Mouse (Mus musculus) hindbrain, embryonic 12.5 days (tissue): ENCODE data around the gene Ptgfrn. TPM values are rescaled to one million over a fixed set of nuclear protein-coding genes. Genes with fewer than 3 reads are reported as not detected.

ENCODE experiments used
- ATAC-seq: fragments of 200-750 bp; cut with Nextera tagmentation; 2 replicates; pipeline ENCODE4 v1.8.0; 2017; ENCODE audit warnings: moderate TSS enrichment; ENCODE audit not compliant: low FRiP score
- H3K27ac ChIP-seq: fragments of 300-500 bp; sonication (generic); 2 replicates; pipeline ENCODE4 v1.5.1; 2016; ENCODE audit warnings: mild to moderate bottlenecking
- H3K27me3 ChIP-seq: fragments of 300-500 bp; sonication (generic); 2 replicates; pipeline ENCODE4 v1.6.1; 2016; ENCODE audit warnings: mild to moderate bottlenecking
- H3K36me3 ChIP-seq: fragments of 300-500 bp; sonication (generic); 2 replicates; pipeline ENCODE4 v1.6.1; 2016; ENCODE audit warnings: mild to moderate bottlenecking
- H3K4me1 ChIP-seq: fragments of 300-500 bp; sonication (generic); 2 replicates; pipeline ENCODE4 v1.6.1; 2016
- H3K4me2 ChIP-seq: fragments of 300-500 bp; sonication (generic); replicated peaks from 2 replicates; pipeline ENCODE4 v1.6.1; 2016; ENCODE audit warnings: mild to moderate bottlenecking
- H3K4me3 ChIP-seq: fragments of 300-500 bp; sonication (generic); 2 replicates; pipeline ENCODE4 v1.5.1; 2016; ENCODE audit warnings: mild to moderate bottlenecking
- H3K9ac ChIP-seq: fragments of 300-500 bp; sonication (generic); 2 replicates; pipeline ENCODE4 v1.6.1; 2016; ENCODE audit warnings: mild to moderate bottlenecking, moderate library complexity
- H3K9me3 ChIP-seq: fragments of 300-500 bp; sonication (generic); replicated peaks from 2 replicates; pipeline ENCODE4 v1.6.1; 2016; ENCODE audit warnings: mild to moderate bottlenecking
- WGBS: fragments of 180-500 bp; shearing (Covaris S2); methylation state at CpG from one replicate; pipeline ENCODE4 v1.1.7; 2016; 5-methylcytosine and 5-hydroxymethylcytosine counted together
- polyA plus RNA-seq: library from polyadenylated mRNA; unstranded; fragments of >200 nt; fragmentation: Nextera tagmentation; extraction: Ambion mirVana; gene quantifications from 2 replicates; pipeline ENCODE4 v1.2.1, GENCODE M21; 2016

Ptgfrn gene
- 3.2 and 3.6 TPM in 2 replicates for polyA plus RNA-seq

DNA sequence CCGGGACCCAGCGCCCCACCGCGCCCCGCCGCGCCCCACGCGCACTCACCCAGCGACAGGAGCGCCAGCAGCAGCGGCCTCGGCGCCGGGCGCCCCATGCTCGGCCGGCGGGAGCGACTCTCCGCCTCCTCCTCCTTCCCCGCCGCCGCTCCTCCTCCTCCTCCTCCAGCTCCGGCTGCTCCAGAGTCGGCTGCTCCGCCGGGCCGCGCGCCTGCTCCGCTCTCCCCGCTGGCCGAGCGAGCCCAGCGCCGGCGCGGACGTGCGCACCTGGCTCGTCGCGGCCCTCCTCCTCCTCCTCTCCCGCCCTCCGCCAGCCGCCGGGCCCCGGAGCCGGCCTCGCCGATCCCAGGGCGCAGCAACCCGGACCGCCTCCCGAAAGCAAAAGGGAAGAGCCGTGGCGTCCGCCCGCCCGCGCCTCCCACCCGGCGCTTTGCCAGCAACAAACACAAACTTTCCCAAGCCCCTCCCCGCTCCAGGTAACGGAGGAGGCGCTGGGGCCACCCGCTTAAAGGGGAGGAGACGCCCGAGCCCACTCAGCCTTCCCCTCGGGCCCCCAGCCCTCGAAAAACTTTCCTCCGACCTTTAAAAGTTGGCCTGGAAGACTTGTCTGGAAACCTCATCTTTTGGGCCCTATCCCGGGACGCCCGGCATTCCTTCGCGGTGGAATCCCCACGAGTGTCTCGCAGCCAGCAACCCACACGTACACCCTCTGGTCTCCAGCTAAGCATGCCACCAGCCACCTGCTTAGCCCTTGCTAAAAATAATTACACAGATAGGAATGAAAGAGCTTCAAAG, at the start of gene Ptgfrn:
Ptgfrn (minus strand) TSS at position 236 of the 795 bp plus-strand sequence.
- peaks cover 38% of the 10 kb centered on the region for H3K4me1 ChIP-seq
- H3K27ac ChIP-seq = peak within 1 kb of the TSS; percentile 72
- H3K4me2 ChIP-seq = peak within 1 kb of the TSS; percentile 85
- under 1% methylated on average over 30 of the region's 81 CpGs for whole genome bisulfite sequencing
- H3K9me3 ChIP-seq = no peaks in the 10 kb centered on the region
- peak; percentile 74 for ATAC-seq
- H3K27me3 ChIP-seq = peaks cover 3% of the 10 kb centered on the region; the same call in 1 of the 2 replicates
- H3K4me3 ChIP-seq = peak within 1 kb of the TSS; percentile 80
- no peaks in the 10 kb centered on the region for H3K36me3 ChIP-seq
- H3K9ac ChIP-seq = peak within 1 kb of the TSS; percentile 92

GRCm38 (mm10) chr3:101159701-101160100, 49.6 kb upstream of the Ptgfrn start:
- H3K4me1 ChIP-seq = peaks cover 30% of the 10 kb centered on the region
- no peaks in the 10 kb centered on the region for H3K36me3 ChIP-seq
- H3K4me2 ChIP-seq = no peak overlapping the region
- ATAC-seq = no peak
- H3K27me3 ChIP-seq = no peaks in the 10 kb centered on the region
- H3K9me3 ChIP-seq = no peaks in the 10 kb centered on the region
- no peak overlapping the region for H3K9ac ChIP-seq
- WGBS = 90% methylated on average over 4 of the region's 4 CpGs
- no peak overlapping the region for H3K27ac ChIP-seq
- no peak overlapping the region for H3K4me3 ChIP-seq

DNA sequence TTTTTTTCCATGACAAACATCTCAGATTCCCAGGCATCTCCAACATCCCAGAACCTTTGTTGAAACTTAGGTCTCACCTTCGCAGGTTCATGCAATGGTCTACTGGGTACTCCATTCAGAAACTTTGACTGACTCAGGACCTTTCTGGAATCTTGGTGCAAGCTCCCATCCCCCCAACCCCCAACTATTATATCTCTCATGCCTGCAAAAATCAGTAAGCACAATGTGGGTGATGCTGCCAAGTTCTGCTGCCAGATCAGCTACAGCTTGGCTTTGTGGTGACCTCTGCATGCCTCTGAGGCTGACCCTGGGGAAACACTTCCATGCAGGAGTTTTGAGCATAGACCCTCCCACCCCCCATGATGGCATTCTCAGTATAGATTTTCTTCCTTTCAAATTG, 44.0 kb upstream of the Ptgfrn start:
- no peaks in the 10 kb centered on the region for H3K27me3 ChIP-seq
- no peaks in the 10 kb centered on the region for H3K4me1 ChIP-seq
- H3K27ac ChIP-seq = no peak overlapping the region
- ATAC-seq = no peak
- H3K36me3 ChIP-seq = no peaks in the 10 kb centered on the region
- no peaks in the 10 kb centered on the region for H3K9me3 ChIP-seq
- WGBS = 92% methylated on average over 1 of the region's 1 CpGs
- H3K4me2 ChIP-seq = no peak overlapping the region
- H3K9ac ChIP-seq = no peak overlapping the region
- H3K4me3 ChIP-seq = no peak overlapping the region

DNA sequence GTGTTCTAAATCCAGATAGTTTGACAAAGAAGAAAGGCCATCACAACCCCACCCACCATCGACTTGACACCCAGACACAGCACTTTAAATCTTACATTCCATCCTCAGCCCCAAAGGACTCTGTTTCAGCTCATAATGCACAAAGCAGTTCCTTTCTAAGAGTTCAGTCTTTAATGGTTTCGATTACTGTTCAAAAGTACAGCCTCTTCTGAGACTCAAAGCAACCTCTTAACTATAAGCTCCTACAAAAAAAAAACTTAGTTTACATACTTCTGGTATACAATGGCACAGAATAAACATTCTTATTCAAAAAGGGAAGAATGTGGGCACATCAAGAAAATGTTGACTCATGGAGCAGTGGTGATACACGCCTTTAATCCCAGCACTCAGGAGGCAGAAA, 43.3 kb upstream of the Ptgfrn start:
- Histone ChIP-seq H3K4me2 (no peak overlapping the region), H3K4me3 (no peak overlapping the region), H3K36me3 (no peaks in the 10 kb centered on the region), H3K9ac (no peak overlapping the region), H3K27me3 (no peaks in the 10 kb centered on the region), H3K4me1 (no peaks in the 10 kb centered on the region), H3K9me3 (no peaks in the 10 kb centered on the region), H3K27ac (no peak overlapping the region)
- no peak for ATAC-seq
- 88% methylated on average over 3 of the region's 3 CpGs for WGBS

DNA sequence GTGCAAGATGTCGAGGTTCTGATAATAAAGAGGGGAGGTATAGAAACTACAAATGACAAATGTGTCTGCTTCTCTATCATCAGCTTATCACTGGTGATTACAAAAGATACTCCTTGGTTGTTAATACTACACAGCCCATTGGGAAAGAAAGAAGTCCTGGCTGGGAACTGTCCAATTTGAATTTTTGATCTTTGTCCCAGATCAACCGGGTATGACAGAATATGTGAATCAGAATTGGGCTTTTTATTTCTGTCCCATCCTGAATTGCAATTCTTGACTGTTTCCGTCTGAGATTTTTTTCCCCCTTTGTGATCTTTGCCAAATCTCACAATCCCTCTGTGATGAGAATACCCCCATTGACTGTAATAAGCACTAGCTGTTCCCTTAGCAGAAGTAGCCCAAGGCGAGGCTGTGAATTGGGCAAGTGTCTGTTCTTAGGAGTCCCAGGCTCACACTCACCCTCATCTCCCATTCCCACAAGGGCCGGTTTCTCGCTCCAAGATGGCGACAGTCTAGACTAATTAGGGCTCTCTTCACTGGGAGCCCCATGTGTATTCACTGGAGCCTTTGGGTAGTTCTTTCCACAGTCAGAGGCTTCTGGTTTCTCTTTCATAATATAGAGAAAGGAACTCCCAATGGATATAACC, 36.2 kb upstream of the Ptgfrn start:
- H3K4me2 ChIP-seq = peak overlapping the region; percentile 40
- no peak overlapping the region for H3K4me3 ChIP-seq
- 66% methylated on average over 7 of the region's 7 CpGs for WGBS
- no peaks in the 10 kb centered on the region for H3K9me3 ChIP-seq
- H3K4me1 ChIP-seq = peaks cover 25% of the 10 kb centered on the region
- H3K36me3 ChIP-seq = no peaks in the 10 kb centered on the region
- H3K27ac ChIP-seq = peak overlapping the region; percentile 78
- ATAC-seq = peak; percentile 41
- H3K9ac ChIP-seq = no peak overlapping the region
- H3K27me3 ChIP-seq = no peaks in the 10 kb centered on the region

DNA sequence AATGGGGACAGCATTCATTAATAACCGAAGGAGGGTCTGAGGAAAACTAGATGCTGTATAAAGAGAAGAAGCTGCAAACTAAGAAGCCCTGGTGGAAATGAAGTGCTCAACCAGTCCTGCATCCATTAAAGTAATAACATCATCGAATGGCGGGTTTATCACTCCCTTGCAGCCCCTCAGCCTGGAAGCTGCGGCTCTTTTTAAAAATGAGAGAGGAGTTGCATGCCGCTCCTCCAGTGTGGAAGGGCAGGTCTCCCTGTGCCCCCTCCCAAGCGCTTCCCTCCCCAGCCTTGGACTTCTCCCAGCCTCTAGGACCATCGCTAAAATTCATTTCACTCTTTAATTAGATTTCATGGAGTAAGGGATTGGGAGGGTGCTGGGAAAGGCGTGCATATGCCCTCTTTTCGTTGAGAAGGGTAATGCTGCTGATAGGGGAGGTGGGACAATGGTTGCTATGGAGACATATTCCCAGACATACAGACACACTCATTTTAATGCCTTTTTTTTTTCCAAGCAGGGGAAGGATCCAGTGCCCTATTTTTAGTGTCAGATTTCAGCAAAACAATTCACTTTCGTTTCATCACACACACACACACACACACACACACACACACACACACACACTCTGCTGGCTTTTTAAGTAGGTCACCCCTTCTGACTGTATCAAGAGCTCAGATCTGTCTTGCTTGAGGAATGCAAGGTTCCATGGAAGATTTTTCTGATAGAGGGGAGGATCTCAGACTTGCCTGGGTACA, 35.4 kb upstream of the Ptgfrn start:
- H3K9me3 ChIP-seq = no peaks in the 10 kb centered on the region
- ATAC-seq = peak; percentile 85
- 0 out of 2 replicates have a peak overlapping the region, but pooled peaks have one; percentile 3 for H3K4me3 ChIP-seq
- H3K36me3 ChIP-seq = no peaks in the 10 kb centered on the region
- no peak overlapping the region for H3K9ac ChIP-seq
- peaks cover 25% of the 10 kb centered on the region for H3K4me1 ChIP-seq
- WGBS = 33% methylated on average over 10 of the region's 10 CpGs
- no peaks in the 10 kb centered on the region for H3K27me3 ChIP-seq
- peak overlapping the region; percentile 78 for H3K27ac ChIP-seq
- H3K4me2 ChIP-seq = peak overlapping the region; percentile 40

DNA sequence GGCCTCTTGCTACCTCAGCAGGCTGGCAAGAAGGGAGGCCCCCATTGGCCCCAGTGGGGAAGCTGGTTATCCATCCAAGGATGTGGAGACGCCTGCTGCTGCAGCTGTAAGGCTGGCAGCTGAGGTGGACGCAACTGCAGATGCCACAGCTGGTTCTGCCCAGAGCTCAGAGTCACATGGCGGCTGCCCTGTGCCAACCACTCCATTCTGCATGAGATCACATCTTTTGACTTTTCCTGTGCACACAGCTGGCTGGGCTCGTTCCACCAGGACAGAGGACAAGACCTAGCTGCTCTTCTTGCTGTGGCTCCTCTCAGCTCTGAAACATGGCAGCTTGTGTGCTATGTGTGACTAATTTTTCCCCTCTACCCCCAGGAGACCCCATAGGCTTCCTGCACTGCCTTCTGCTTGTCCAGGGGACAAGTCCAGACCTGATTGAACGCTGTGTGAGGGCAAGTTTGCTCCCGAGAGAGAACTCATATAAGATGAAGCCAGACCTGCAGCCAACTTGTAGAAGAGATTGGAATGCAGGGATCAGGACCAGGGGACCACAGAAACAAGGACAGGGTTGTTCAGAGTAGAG, 34.4 kb upstream of the Ptgfrn start:
- H3K9ac ChIP-seq = no peak overlapping the region
- no peak overlapping the region for H3K4me3 ChIP-seq
- 56% methylated on average over 6 of the region's 6 CpGs for WGBS
- no peaks in the 10 kb centered on the region for H3K27me3 ChIP-seq
- H3K27ac ChIP-seq = peak overlapping the region; percentile 78; the same call in 1 of the 2 replicates
- ATAC-seq = 0 out of 2 replicates have a peak, but pooled peaks have one; percentile 11
- no peaks in the 10 kb centered on the region for H3K36me3 ChIP-seq
- no peaks in the 10 kb centered on the region for H3K9me3 ChIP-seq
- no peak overlapping the region for H3K4me2 ChIP-seq
- H3K4me1 ChIP-seq = peaks cover 25% of the 10 kb centered on the region

DNA sequence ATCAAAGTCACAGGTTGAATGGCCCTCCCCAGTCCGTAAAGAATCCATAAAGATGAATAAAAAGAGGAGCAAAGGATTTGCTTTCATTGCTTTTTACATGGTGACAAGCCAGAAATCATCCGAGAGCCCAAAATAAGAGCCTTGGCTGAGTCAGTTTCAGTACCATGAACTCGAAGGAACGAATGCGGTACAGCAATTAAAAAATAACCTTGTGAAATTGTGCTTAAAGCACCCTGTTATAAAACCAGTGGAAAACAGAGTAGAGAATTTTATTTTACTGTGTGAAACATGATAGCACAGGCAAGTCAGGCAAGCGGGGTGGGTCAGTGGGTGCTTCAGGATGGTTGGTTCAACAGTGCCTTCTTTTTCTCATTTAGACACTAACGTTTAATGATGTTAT, 33.4 kb upstream of the Ptgfrn start:
- Histone ChIP-seq H3K9me3 (no peaks in the 10 kb centered on the region), H3K27me3 (no peaks in the 10 kb centered on the region), H3K9ac (no peak overlapping the region), H3K4me2 (no peak overlapping the region), H3K4me3 (no peak overlapping the region), H3K27ac (no peak overlapping the region), H3K36me3 (no peaks in the 10 kb centered on the region), H3K4me1 (peaks cover 25% of the 10 kb centered on the region)
- WGBS = 89% methylated on average over 7 of the region's 7 CpGs
- ATAC-seq = no peak

- no peak overlapping the region for H3K4me2 ChIP-seq
- no peaks in the 10 kb centered on the region for H3K9me3 ChIP-seq
- H3K36me3 ChIP-seq = no peaks in the 10 kb centered on the region
- ATAC-seq = no peak
- H3K4me3 ChIP-seq = no peak overlapping the region
- peaks cover 25% of the 10 kb centered on the region for H3K4me1 ChIP-seq
- no peak overlapping the region for H3K27ac ChIP-seq
- no peaks in the 10 kb centered on the region for H3K27me3 ChIP-seq
- WGBS = 89% methylated on average over 8 of the region's 8 CpGs
- H3K9ac ChIP-seq = no peak overlapping the region
Measured at GRCm38 (mm10) chr3:101141864-101142263, 31.8 kb upstream of the Ptgfrn start.

GRCm38 (mm10) chr3:101139958-101140357, 29.9 kb upstream of the Ptgfrn start:
- Histone ChIP-seq H3K9ac (no peak overlapping the region), H3K4me3 (no peak overlapping the region), H3K27ac (no peak overlapping the region), H3K27me3 (no peaks in the 10 kb centered on the region), H3K9me3 (no peaks in the 10 kb centered on the region), H3K36me3 (no peaks in the 10 kb centered on the region), H3K4me2 (no peak overlapping the region), H3K4me1 (peaks cover 15% of the 10 kb centered on the region)
- no peak for ATAC-seq
- WGBS = 92% methylated on average over 7 of the region's 7 CpGs

- H3K9me3 ChIP-seq = no peaks in the 10 kb centered on the region
- H3K4me1 ChIP-seq = peaks cover 5% of the 10 kb centered on the region; the same call in 1 of the 2 replicates
- no peaks in the 10 kb centered on the region for H3K36me3 ChIP-seq
- 41% methylated on average over 11 of the region's 11 CpGs for WGBS
- H3K9ac ChIP-seq = no peak overlapping the region
- H3K4me3 ChIP-seq = no peak overlapping the region
- ATAC-seq = no peak
- no peaks in the 10 kb centered on the region for H3K27me3 ChIP-seq
- no peak overlapping the region for H3K4me2 ChIP-seq
- H3K27ac ChIP-seq = no peak overlapping the region
Measured at GRCm38 (mm10) chr3:101136483-101136882, 26.4 kb upstream of the Ptgfrn start.

- 92% methylated on average over 9 of the region's 9 CpGs for WGBS
- no peak for ATAC-seq
Measured at GRCm38 (mm10) chr3:101134861-101135260, 24.8 kb upstream of the Ptgfrn start.

More at GRCm38 (mm10) chr3:101134861-101135260, 24.8 kb upstream of the Ptgfrn start:
- peaks cover 11% of the 10 kb centered on the region for H3K4me1 ChIP-seq
- H3K4me3 ChIP-seq = no peak overlapping the region
- H3K27me3 ChIP-seq = no peaks in the 10 kb centered on the region
- H3K9ac ChIP-seq = no peak overlapping the region
- H3K27ac ChIP-seq = no peak overlapping the region
- no peaks in the 10 kb centered on the region for H3K36me3 ChIP-seq
- H3K9me3 ChIP-seq = no peaks in the 10 kb centered on the region
- no peak overlapping the region for H3K4me2 ChIP-seq
